Mouse (Mus musculus) spleen, postnatal 36 days (tissue): ENCODE measurements around the gene Syngr2.

Experiments
- DNase-seq, 2 experiments: peaks; one replicate each; pipeline ENCODE4 v3.0.0; 2022; ENCODE audit warnings: low spot score in 2 of 2, mixed read lengths in 1 of 2

The Syngr2 gene

DNA sequence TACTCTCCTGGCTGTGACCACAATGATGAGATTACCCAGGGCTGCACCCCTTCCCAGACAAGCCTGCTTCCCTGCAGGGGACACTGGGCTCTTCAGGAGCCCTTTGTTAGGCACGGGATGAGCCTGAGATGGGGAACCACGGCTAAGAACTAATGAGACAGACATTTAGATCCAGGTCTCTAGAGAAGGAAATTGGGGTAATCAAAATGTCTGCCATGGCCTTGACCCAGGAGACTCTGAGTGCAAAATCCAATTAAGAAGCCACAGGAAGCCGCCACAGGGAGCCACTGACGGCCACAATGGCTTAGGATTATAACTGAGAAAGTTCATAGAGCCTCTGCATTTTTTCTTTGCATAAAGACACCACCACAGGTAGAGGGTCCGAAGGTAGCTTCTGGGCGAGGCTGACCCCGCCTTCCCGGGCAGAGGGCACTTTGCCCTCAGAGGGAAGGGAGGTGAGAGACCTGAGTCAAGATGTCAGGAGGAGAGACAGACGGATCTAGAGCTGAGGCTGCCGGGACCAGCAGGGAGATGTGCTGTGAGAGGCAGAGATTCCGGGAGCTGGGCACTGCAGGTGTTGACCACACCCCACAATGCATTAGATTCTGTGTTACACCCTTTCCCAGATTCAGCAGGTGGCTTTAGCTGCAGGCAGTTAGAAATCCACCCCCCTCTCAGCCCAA lies 53.8 kb downstream of the Syngr2 start:
- DNase-seq, result no peak
